ENCODE assay signal across 1 mouse cellular context in the genomic region with DNA sequence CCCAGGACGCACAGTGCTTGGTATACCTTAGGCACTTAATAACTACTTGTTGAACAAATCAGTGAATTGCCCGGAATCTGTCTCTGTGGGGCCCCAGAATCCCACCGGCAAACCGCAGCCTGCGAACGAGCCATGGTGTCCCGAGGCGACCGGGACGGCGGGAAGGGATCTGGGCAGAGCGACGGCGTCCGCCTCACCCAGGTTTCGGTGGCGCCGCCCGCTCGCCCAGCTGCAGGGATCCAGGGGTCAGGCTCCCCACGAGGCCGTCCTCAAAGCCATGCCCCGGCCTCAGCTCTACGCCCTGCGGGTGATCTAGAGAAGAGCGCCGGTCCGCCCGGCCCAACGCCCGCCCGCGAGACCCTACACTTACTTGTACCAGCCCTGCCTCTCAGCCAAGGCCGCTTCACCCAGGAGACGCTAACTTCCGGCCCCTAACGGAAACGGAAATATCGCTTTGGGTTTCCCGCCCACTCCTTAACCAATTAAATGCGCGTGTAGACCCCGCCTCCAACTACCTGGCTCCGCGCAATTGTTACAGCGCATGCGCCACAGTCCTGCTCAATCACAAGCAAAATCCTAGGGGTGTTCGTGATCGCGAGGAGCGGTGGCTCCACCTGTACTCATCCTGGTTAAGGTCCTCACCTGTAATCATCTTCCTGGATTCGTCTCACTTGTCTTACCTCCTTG.
A peak's percentile ranks its signal among the peaks of the same experiment; 100 is the strongest.
TF ChIP-seq lines count a peak whose summit lies in the region.

TSS of gene Elof1 (minus strand) at position 433 of the 687 bp plus-strand sequence.

TF ChIP-seq in CH12.LX, 34 proteins besides CTCF, POLR2A, EP300 and RAD21 (continued from another document):
- TF ChIP-seq MEF2A (IDR thresholded peaks at IDR 0.05; ENCODE audit: borderline replicate concordance, low read depth, low read length): peak; percentile 12; the same call in 1 of the 2 replicates
- TF ChIP-seq E2F4 (IDR thresholded peaks at IDR 0.05; ENCODE audit: insufficient replicate concordance, low read depth, low read length): peak; percentile 97
- TF ChIP-seq JUND (conservative IDR thresholded peaks at IDR 0.05; ENCODE audit: low read depth, low read length): no peak
- TF ChIP-seq UBTF (IDR thresholded peaks at IDR 0.05; ENCODE audit: low read depth, low read length): no peak
- peak; percentile 81 for TF ChIP-seq MXI1 (IDR thresholded peaks at IDR 0.05; ENCODE audit: low read depth, low read length)
- TF ChIP-seq MAX (IDR thresholded peaks at IDR 0.05; ENCODE audit: low read length): peak; percentile 67; the same call in 1 of the 2 replicates
- TF ChIP-seq BHLHE40 (IDR thresholded peaks at IDR 0.05; ENCODE audit: low read depth, low read length): no peak
- TF ChIP-seq JUN (IDR thresholded peaks at IDR 0.05; ENCODE audit: insufficient read depth, low read depth, low read length): no peak
- TF ChIP-seq POLR2AphosphoS2 (IDR thresholded peaks at IDR 0.05; ENCODE audit: low read depth, low read length): peak; percentile 75
- TF ChIP-seq NELFE (IDR thresholded peaks at IDR 0.05; ENCODE audit: low read depth, low read length): peak; percentile 89
- TF ChIP-seq MYC (IDR thresholded peaks at IDR 0.05; ENCODE audit: low read depth, low read length): peak; percentile 63; the same call in 1 of the 2 replicates
- peak; percentile 85; the same call in 1 of the 2 replicates for TF ChIP-seq KAT2A (IDR thresholded peaks at IDR 0.05; ENCODE audit: insufficient replicate concordance, low read length)
- peak; percentile 89 for TF ChIP-seq SIN3A (IDR thresholded peaks at IDR 0.05; ENCODE audit: low read length)
- peak; percentile 86 for TF ChIP-seq ELF1 (IDR thresholded peaks at IDR 0.05; ENCODE audit: low read depth, low read length)
- TF ChIP-seq CHD1 (IDR thresholded peaks at IDR 0.05; ENCODE audit: low read depth, low read length): no peak
- TF ChIP-seq MAZ (IDR thresholded peaks at IDR 0.05; ENCODE audit: low read depth, low read length): no peak
- TF ChIP-seq ZMIZ1 (IDR thresholded peaks at IDR 0.05; ENCODE audit: low read depth, low read length): peak; percentile 85
TF ChIP-seq in CH12.LX: peak in this region for 17.
